Mouse (Mus musculus): ENCODE measurements around the gene Msmb.

DNA sequence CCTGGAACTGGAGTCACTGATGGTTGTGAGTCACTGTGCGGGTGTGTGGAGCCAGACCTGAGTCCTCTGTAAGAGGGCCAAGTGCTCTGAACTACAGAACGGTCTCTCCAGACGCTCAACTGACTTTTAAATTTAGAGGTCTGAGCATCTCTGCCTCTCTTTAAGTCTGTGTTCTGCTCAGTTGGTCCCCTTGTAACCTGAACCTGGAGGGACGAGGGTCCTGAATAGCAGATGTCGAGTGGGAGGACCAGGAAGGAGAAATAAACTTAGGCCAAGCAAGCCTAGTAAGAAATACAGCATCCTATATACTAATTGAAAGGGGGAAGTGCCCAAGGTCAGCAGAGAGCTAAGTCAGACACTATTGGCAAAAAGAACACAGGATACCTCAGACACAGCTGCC is 45.1 kb upstream of the Msmb start:
- TF ChIP-seq CTCF (IDR thresholded peaks at IDR 0.05; ENCODE audit: low read depth) (no peak), EP300 (IDR thresholded peaks at IDR 0.05; ENCODE audit: low read depth) (no peak)

Measured in heart, postnatal 0 days (tissue).